Mouse (Mus musculus) 3134 (cell line): Measurements from ENCODE around the gene Krtap21-1.

Source experiments
- DNase-seq: peaks from one replicate; pipeline ENCODE4 v3.0.0-alpha.2; 2011; ENCODE audit warnings: low spot score; ENCODE audit not compliant: insufficient read length; ENCODE audit errors: extremely low read depth

Gene Krtap21-1

GRCm38 (mm10) chr16:89403768-89404167, at the start of gene Krtap21-1:
Gene Krtap21-1 (minus strand): TSS chr16:89403868.
- DNase-seq: no peak

GRCm38 (mm10) chr16:89429586-89429985, 25.9 kb upstream of the Krtap21-1 start:
- DNase-seq: no peak

GRCm38 (mm10) chr16:89425310-89425709, 21.6 kb upstream of the Krtap21-1 start:
- DNase-seq: no peak

GRCm38 (mm10) chr16:89420011-89420410, 16.3 kb upstream of the Krtap21-1 start, which contains the start of gene Krtap6-2:
Gene Krtap6-2 (minus strand): TSS chr16:89420111.
- no peak for DNase-seq

- DNase-seq: no peak
Observed at GRCm38 (mm10) chr16:89416311-89416710, 12.6 kb upstream of the Krtap21-1 start.

GRCm38 (mm10) chr16:89410345-89411068, 6.8 kb upstream of the Krtap21-1 start:
- DNase-seq: no peak

- no peak for DNase-seq
Observed at GRCm38 (mm10) chr16:89372734-89373461, 30.8 kb downstream of the Krtap21-1 start.
